ENCODE assay signal across 31 mouse cellular contexts in genomic region chr4:125474903-125475302, GRCm38 (mm10). TPM values are rescaled to one million over a fixed set of nuclear protein-coding genes. Genes with fewer than 3 reads are reported as not detected.
"Had no signal": no experiment of that assay in that cellular context is flagged by ENCODE, and none has a peak within 500 bp of the region (broad histone marks: within the 10 kb centered on the region; RNA-seq: fewer than 3 reads in every experiment).

No protein-coding gene starts in this region.

- H3K36me3 ChIP-seq: embryonic facial prominence, embryonic 10.5 days; embryonic facial prominence, embryonic 12.5 days; embryonic facial prominence, embryonic 13.5 days; embryonic facial prominence, embryonic 15.5 days; forebrain, embryonic 10.5 days; forebrain, embryonic 12.5 days; forebrain, embryonic 15.5 days; heart, embryonic 10.5 days had no signal

- ATAC-seq: forebrain, embryonic 13.5 days; forebrain, embryonic 14.5 days; forebrain, embryonic 15.5 days; forebrain, embryonic 16.5 days had no signal

- H3K9me3 ChIP-seq: embryonic facial prominence, embryonic 10.5 days; embryonic facial prominence, embryonic 12.5 days; embryonic facial prominence, embryonic 13.5 days; embryonic facial prominence, embryonic 15.5 days; forebrain, embryonic 10.5 days; forebrain, embryonic 12.5 days; forebrain, embryonic 13.5 days; forebrain, embryonic 15.5 days; heart, embryonic 10.5 days had no signal

- H3K4me2 ChIP-seq: embryonic facial prominence, embryonic 12.5 days; embryonic facial prominence, embryonic 13.5 days; embryonic facial prominence, embryonic 15.5 days; forebrain, embryonic 12.5 days; forebrain, embryonic 13.5 days; forebrain, embryonic 15.5 days; heart, embryonic 11.5 days had no signal

- H3K27me3 ChIP-seq: forebrain, embryonic 15.5 days had no signal

- DNase-seq: cerebellum, adult 8-10 months; cerebellum, adult 9-10 months; cerebellum, adult 9-11 months; cerebellum, postnatal 10 days; cerebellum, postnatal 14 days; cerebellum, postnatal 25 days; cerebellum, postnatal 36 days; embryo, embryonic 11 days; gastrocnemius, adult 2 months; gastrocnemius, postnatal 10 days; gastrocnemius, postnatal 14 days; gastrocnemius, postnatal 25 days; gastrocnemius, postnatal 36 days; heart, adult 11 months; heart, adult 18-20 months; heart, adult 2 months had no signal

- H3K9ac ChIP-seq: embryonic facial prominence, embryonic 12.5 days; embryonic facial prominence, embryonic 13.5 days; embryonic facial prominence, embryonic 15.5 days; forebrain, embryonic 12.5 days; forebrain, embryonic 13.5 days; forebrain, embryonic 15.5 days had no signal

- H3K4me3 ChIP-seq: embryonic facial prominence, embryonic 10.5 days; embryonic facial prominence, embryonic 12.5 days; embryonic facial prominence, embryonic 13.5 days; embryonic facial prominence, embryonic 15.5 days; erythroblast, embryonic 14.5 days; forebrain, embryonic 10.5 days; forebrain, embryonic 12.5 days; forebrain, embryonic 13.5 days; forebrain, embryonic 15.5 days; gastrocnemius, adult 2 months; heart, adult 2 months; heart, embryonic 10.5 days had no signal

- H3K27ac ChIP-seq: embryonic facial prominence, embryonic 10.5 days; embryonic facial prominence, embryonic 12.5 days; embryonic facial prominence, embryonic 13.5 days; embryonic facial prominence, embryonic 15.5 days; forebrain, embryonic 10.5 days; forebrain, embryonic 12.5 days; forebrain, embryonic 13.5 days; forebrain, embryonic 15.5 days; gastrocnemius, adult 2 months; heart, adult 2 months; heart, embryonic 10.5 days had no signal

RNA-seq across cellular contexts. Expression of gene Grik3, which starts 15.6 kb away (rescaled TPM):
- total RNA-seq: common myeloid progenitor, adult 5-6 weeks; granulocyte monocyte progenitor cell, adult 5-6 weeks had no signal
- polyA plus RNA-seq: erythroblast, embryonic 14.5 days had no signal
